Mouse (Mus musculus) bone marrow, adult 2 months (tissue): ENCODE measurements around the gene Ppid.
A peak's percentile ranks its signal among the peaks of the same experiment; 100 is the strongest.

ENCODE experiments used
- CTCF ChIP-seq: fragments of 200-500 bp; IDR thresholded peaks from 2 replicates; pipeline ENCODE4 v1.5.1; 2011; ENCODE audit warnings: low read length, control low read depth; ENCODE audit not compliant: control insufficient read depth, insufficient read depth
- POLR2A ChIP-seq: fragments of 200-500 bp; IDR thresholded peaks from 2 replicates; pipeline ENCODE4 v1.6.1; 2011; ENCODE audit warnings: low read depth, mild to moderate bottlenecking, control low read depth, low read length, borderline replicate concordance; ENCODE audit not compliant: control insufficient read depth

GRCm38 (mm10) chr3:79590863-79591792 is at the start of gene Ppid:
- TF ChIP-seq CTCF (no peak), POLR2A (peak; percentile 79; the same call in 1 of the 2 replicates)
